Mouse (Mus musculus) myocyte (in vitro differentiated cells): ENCODE measurements at regions not wholly inside any gene's neighbourhood (a gene's known extent, or its start where the extent isn't known, plus 50 kb on each side); places are given as distances from the start of the nearest gene placed in this dataset.

Source experiments
- H3K27me3 ChIP-seq: one replicate; pipeline ENCODE4 v1.6.1; 2011; ENCODE audit not compliant: control insufficient read depth, insufficient read depth, insufficient read length
- H3K36me3 ChIP-seq: one replicate; pipeline ENCODE4 v1.6.1; 2011; ENCODE audit not compliant: control insufficient read depth, insufficient read depth
- H3K4me2 ChIP-seq: one replicate; pipeline ENCODE4 v1.6.1; 2011; ENCODE audit warnings: low read depth, control low read depth
- H3K4me3 ChIP-seq: one replicate; pipeline ENCODE4 v1.5.1; 2011; ENCODE audit warnings: mild to moderate bottlenecking, control low read depth, moderate library complexity
- H3K79me2 ChIP-seq: one replicate; pipeline ENCODE4 v1.6.1; 2011; ENCODE audit not compliant: control insufficient read depth, insufficient read depth
- H3ac ChIP-seq: one replicate; pipeline ENCODE4 v1.6.1; 2011; ENCODE audit not compliant: control insufficient read depth, insufficient read length
- CEBPB ChIP-seq: IDR thresholded peaks from 2 replicates; pipeline ENCODE4 v1.6.1; 2011; ENCODE audit warnings: mild to moderate bottlenecking, moderate library complexity; ENCODE audit not compliant: poor library complexity, insufficient read depth, severe bottlenecking
- E2F4 ChIP-seq: IDR thresholded peaks from one replicate; pipeline ENCODE4 v1.6.1; 2011; ENCODE audit warnings: mild to moderate bottlenecking, control low read depth, moderate library complexity; ENCODE audit not compliant: insufficient read depth
- MAX ChIP-seq: IDR thresholded peaks from one replicate; pipeline ENCODE4 v1.6.1; 2011; ENCODE audit warnings: low read depth, mild to moderate bottlenecking, control low read depth
- MYOD1 ChIP-seq, 3 experiments: IDR thresholded peaks; one replicate each; pipeline ENCODE4 v1.6.1; 2011; ENCODE audit warnings: control low read depth in 2 of 3, low read depth in 2 of 3, mild to moderate bottlenecking in 2 of 3, moderate library complexity in 1 of 3; ENCODE audit not compliant: insufficient read length in 2 of 3, control insufficient read depth in 1 of 3
- MYOG ChIP-seq, 3 experiments: IDR thresholded peaks; one replicate each; pipeline ENCODE4 v1.6.1; 2011; ENCODE audit warnings: control low read depth in 2 of 3, low read depth in 2 of 3, mild to moderate bottlenecking in 2 of 3; ENCODE audit not compliant: insufficient read length in 2 of 3, control insufficient read depth in 1 of 3, insufficient read depth in 1 of 3
- POLR2A ChIP-seq: IDR thresholded peaks from one replicate; pipeline ENCODE4 v1.6.1; 2011; ENCODE audit warnings: low read depth, mild to moderate bottlenecking, control low read depth, moderate library complexity; ENCODE audit not compliant: insufficient read length
- POLR2AphosphoS2 ChIP-seq: IDR thresholded peaks from one replicate; pipeline ENCODE4 v1.6.1; 2011; ENCODE audit warnings: low read depth, control low read depth; ENCODE audit not compliant: insufficient read length
- REST ChIP-seq: IDR thresholded peaks from one replicate; pipeline ENCODE4 v1.6.1; 2011; ENCODE audit warnings: mild to moderate bottlenecking, control low read depth, moderate library complexity; ENCODE audit not compliant: insufficient read depth, insufficient read length
- SRF ChIP-seq: IDR thresholded peaks from one replicate; pipeline ENCODE4 v1.6.1; 2011; ENCODE audit warnings: low read depth; ENCODE audit not compliant: control insufficient read depth, insufficient read length
- TCF12 ChIP-seq: IDR thresholded peaks from one replicate; pipeline ENCODE4 v1.6.1; 2011; ENCODE audit warnings: mild to moderate bottlenecking, control low read depth; ENCODE audit not compliant: poor library complexity, insufficient read depth, severe bottlenecking
- TCF3 ChIP-seq: IDR thresholded peaks from one replicate; pipeline ENCODE4 v1.6.1; 2011; ENCODE audit warnings: low read depth, control low read depth; ENCODE audit not compliant: insufficient read length
- USF1 ChIP-seq: IDR thresholded peaks from one replicate; pipeline ENCODE4 v1.6.1; 2011; ENCODE audit warnings: low read depth, mild to moderate bottlenecking, control low read depth, moderate library complexity

- TF ChIP-seq MAX: no peak
- TF ChIP-seq USF1: no peak
- TF ChIP-seq SRF: no peak
- TF ChIP-seq TCF12: no peak
- TF ChIP-seq E2F4: no peak
- TF ChIP-seq REST: no peak
- no peak for TF ChIP-seq MYOD1 (IDR thresholded peaks at IDR 0.05; ENCODE audit: control insufficient read depth in 1 of 3, insufficient read length in 2 of 3, low read depth in 2 of 3)
- TF ChIP-seq POLR2AphosphoS2: no peak
- no peak for TF ChIP-seq POLR2A
- H3K27me3 ChIP-seq: peaks cover 46% of the 10 kb centered on the region
Observed at GRCm38 (mm10) chr1:34745881-34746280, 97.0 kb downstream of the Fam168b start.

GRCm38 (mm10) chr1:34749161-34750040 is 93.5 kb downstream of the Fam168b start:
- H3K4me3 ChIP-seq: no peak overlapping the region
- H3ac ChIP-seq: no peak overlapping the region
- TF ChIP-seq MAX (no peak), TCF12 (no peak), MYOG (IDR thresholded peaks at IDR 0.05; ENCODE audit: control insufficient read depth in 1 of 3, insufficient read depth in 1 of 3, insufficient read length in 2 of 3, low read depth in 2 of 3) (no peak), POLR2A (no peak), SRF (no peak), REST (no peak), USF1 (no peak), MYOD1 (IDR thresholded peaks at IDR 0.05; ENCODE audit: control insufficient read depth in 1 of 3, insufficient read length in 2 of 3, low read depth in 2 of 3) (no peak), E2F4 (no peak), TCF3 (no peak), POLR2AphosphoS2 (no peak), CEBPB (no peak)
- no peak overlapping the region for H3K4me2 ChIP-seq
- no peaks in the 10 kb centered on the region for H3K36me3 ChIP-seq
- no peaks in the 10 kb centered on the region for H3K79me2 ChIP-seq
- peaks cover 65% of the 10 kb centered on the region for H3K27me3 ChIP-seq

More at GRCm38 (mm10) chr1:34745881-34746280, 97.0 kb downstream of the Fam168b start:
- Histone ChIP-seq H3K4me3 (no peak overlapping the region), H3K4me2 (no peak overlapping the region), H3K79me2 (no peaks in the 10 kb centered on the region), H3K36me3 (no peaks in the 10 kb centered on the region), H3ac (no peak overlapping the region)

- Histone ChIP-seq H3K4me3 (no peak overlapping the region), H3K27me3 (peaks cover 67% of the 10 kb centered on the region), H3ac (no peak overlapping the region), H3K4me2 (no peak overlapping the region), H3K36me3 (no peaks in the 10 kb centered on the region), H3K79me2 (no peaks in the 10 kb centered on the region)
- TF ChIP-seq REST (no peak), CEBPB (no peak), TCF12 (no peak), USF1 (no peak), MYOG (IDR thresholded peaks at IDR 0.05; ENCODE audit: control insufficient read depth in 1 of 3, insufficient read depth in 1 of 3, insufficient read length in 2 of 3, low read depth in 2 of 3) (no peak), SRF (no peak), MYOD1 (IDR thresholded peaks at IDR 0.05; ENCODE audit: control insufficient read depth in 1 of 3, insufficient read length in 2 of 3, low read depth in 2 of 3) (no peak), E2F4 (no peak), MAX (no peak), POLR2AphosphoS2 (no peak), TCF3 (no peak), POLR2A (no peak)
Observed at GRCm38 (mm10) chr1:34750061-34751054, 92.5 kb downstream of the Fam168b start.

GRCm38 (mm10) chr1:34751128-34751527 is 91.7 kb downstream of the Fam168b start:
- H3ac ChIP-seq: no peak overlapping the region
- H3K79me2 ChIP-seq: no peaks in the 10 kb centered on the region
- H3K4me2 ChIP-seq: no peak overlapping the region
- no peaks in the 10 kb centered on the region for H3K36me3 ChIP-seq
- no peak for TF ChIP-seq E2F4
- TF ChIP-seq POLR2A: no peak
- H3K4me3 ChIP-seq: no peak overlapping the region
- peaks cover 60% of the 10 kb centered on the region for H3K27me3 ChIP-seq

- Histone ChIP-seq H3ac (no peak overlapping the region), H3K36me3 (no peaks in the 10 kb centered on the region), H3K79me2 (no peaks in the 10 kb centered on the region), H3K4me2 (no peak overlapping the region), H3K4me3 (no peak overlapping the region), H3K27me3 (peaks cover 55% of the 10 kb centered on the region)
- TF ChIP-seq USF1: no peak
- no peak for TF ChIP-seq SRF
- TF ChIP-seq E2F4: no peak
- no peak for TF ChIP-seq TCF12
- no peak for TF ChIP-seq TCF3
- no peak for TF ChIP-seq MYOG (IDR thresholded peaks at IDR 0.05; ENCODE audit: control insufficient read depth in 1 of 3, insufficient read depth in 1 of 3, insufficient read length in 2 of 3, low read depth in 2 of 3)
- TF ChIP-seq POLR2A: no peak
- no peak for TF ChIP-seq MAX
- no peak for TF ChIP-seq POLR2AphosphoS2
- no peak for TF ChIP-seq REST
- no peak for TF ChIP-seq MYOD1 (IDR thresholded peaks at IDR 0.05; ENCODE audit: control insufficient read depth in 1 of 3, insufficient read length in 2 of 3, low read depth in 2 of 3)
- no peak for TF ChIP-seq CEBPB
Observed at GRCm38 (mm10) chr1:34753581-34753980, 89.3 kb downstream of the Fam168b start.
